Mouse (Mus musculus): ENCODE results near the gene Ruvbl2. TPM values are rescaled to one million over a fixed set of nuclear protein-coding genes. Genes with fewer than 3 reads are reported as not detected.
A peak's percentile ranks its signal among the peaks of the same experiment; 100 is the strongest.
"Not testable (repeated sequence)": the region's sequence is repeated elsewhere in the genome, so short reads cannot be mapped to it uniquely, and the experiment has no call there.

The Ruvbl2 gene
- polyA plus RNA-seq, 1 experiment from 2014 or later, result 173 TPM

DNA sequence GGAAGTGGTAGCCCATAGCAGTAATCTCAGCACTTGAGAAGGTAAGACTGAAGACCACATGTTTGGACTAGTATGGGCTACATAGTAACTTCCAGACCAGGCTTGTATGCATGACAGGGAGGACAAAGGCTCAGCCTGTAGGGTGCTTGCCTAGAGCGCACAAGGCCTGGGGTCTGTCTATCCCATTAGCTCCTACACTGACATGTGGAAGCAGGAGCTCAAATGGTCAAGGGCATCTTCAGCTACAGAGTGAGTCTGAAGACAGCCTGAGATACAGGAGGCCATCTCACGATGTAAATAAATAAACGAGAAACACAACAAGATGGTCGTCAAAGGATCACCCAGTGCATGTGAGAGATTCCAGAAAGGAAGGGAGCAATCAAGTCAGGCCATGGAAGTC lies 24.4 kb upstream of the Ruvbl2 start:
- Histone ChIP-seq H3K27me3 (ENCODE audit: insufficient read depth, low read length) (no peaks in the 10 kb centered on the region), H3K4me2 (replicated peaks; ENCODE audit: low read depth, low read length) (no peak overlapping the region), H3K4me3 (ENCODE audit: low read length) (no peak overlapping the region), H3K4me1 (ENCODE audit: insufficient read depth, low read length) (peaks cover 44% of the 10 kb centered on the region), H3K27ac (ENCODE audit: low read length) (no peak overlapping the region), H3K9me3 (ENCODE audit: low read length) (no peaks in the 10 kb centered on the region), H3K9ac (replicated peaks; ENCODE audit: low read length) (no peak overlapping the region), H3K36me3 (ENCODE audit: insufficient read depth, low read length) (peaks cover 26% of the 10 kb centered on the region)
- no peak for ATAC-seq (ENCODE audit: low FRiP score, low TSS enrichment)
- WGBS, result 89% methylated on average over 4 of the region's 4 CpGs

DNA sequence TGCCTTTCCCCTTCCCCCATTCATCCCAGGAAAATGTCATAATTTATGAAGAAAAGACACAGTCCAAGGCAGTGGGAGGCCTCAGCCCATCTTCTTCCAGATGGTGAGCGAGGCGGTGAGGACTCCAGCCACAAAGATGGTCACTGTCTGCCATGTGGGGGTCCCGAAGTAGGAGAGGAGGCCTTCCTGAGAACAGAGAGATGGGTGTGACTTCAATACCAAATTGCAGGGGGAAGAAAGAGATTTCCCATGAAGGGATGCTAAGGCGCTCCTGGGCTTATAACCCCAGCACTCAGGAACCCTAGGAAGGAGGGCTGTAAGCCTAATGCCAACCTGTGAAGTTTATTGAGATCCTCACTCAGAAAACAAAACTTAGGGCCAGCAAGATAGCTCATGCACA lies 23.9 kb upstream of the Ruvbl2 start:
- no peak for ATAC-seq (ENCODE audit: low FRiP score, low TSS enrichment)
- peak overlapping the region; percentile 94 for H3K27ac ChIP-seq (ENCODE audit: low read length)
- H3K9me3 ChIP-seq (ENCODE audit: low read length), result no peaks in the 10 kb centered on the region
- H3K4me2 ChIP-seq (replicated peaks; ENCODE audit: low read depth, low read length), result no peak overlapping the region
- H3K9ac ChIP-seq (replicated peaks; ENCODE audit: low read length), result 0 out of 2 replicates have a peak overlapping the region, but pooled peaks have one; percentile 15
- H3K36me3 ChIP-seq (ENCODE audit: insufficient read depth, low read length), result peaks cover 32% of the 10 kb centered on the region
- no peak overlapping the region for H3K4me3 ChIP-seq (ENCODE audit: low read length)
- no peaks in the 10 kb centered on the region for H3K27me3 ChIP-seq (ENCODE audit: insufficient read depth, low read length)
- peaks cover 46% of the 10 kb centered on the region for H3K4me1 ChIP-seq (ENCODE audit: insufficient read depth, low read length)
- WGBS, result 87% methylated on average over 4 of the region's 4 CpGs

DNA sequence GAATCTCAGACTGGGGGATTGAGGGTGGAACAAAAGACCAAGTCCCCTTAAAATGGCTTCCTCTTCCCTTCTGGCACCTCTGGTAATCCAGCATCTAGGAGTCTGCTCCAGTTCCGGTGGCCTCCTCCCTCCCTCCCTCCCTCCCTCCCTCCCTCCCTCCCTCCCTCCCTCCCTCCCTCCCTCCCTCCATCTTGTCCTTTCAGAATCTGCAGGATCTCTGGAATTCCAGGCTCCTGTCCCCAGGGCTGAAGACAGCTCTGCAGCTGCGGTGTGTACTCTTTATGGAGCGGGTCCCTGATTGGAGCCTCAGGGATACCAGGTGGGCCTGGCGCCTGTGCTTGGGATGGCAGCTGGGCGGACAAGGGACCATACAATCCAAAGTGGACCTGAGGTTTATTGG lies 23.4 kb upstream of the Ruvbl2 start:
- H3K27ac ChIP-seq (ENCODE audit: low read length), result peak overlapping the region; percentile 94
- ATAC-seq (ENCODE audit: low FRiP score, low TSS enrichment), result no peak
- 54% methylated on average over 5 of the region's 5 CpGs for WGBS
- peak overlapping the region; percentile 64; the same call in 1 of the 2 replicates for H3K9ac ChIP-seq (replicated peaks; ENCODE audit: low read length)
- H3K4me3 ChIP-seq (ENCODE audit: low read length), result no peak overlapping the region
- peak overlapping the region; percentile 54; the same call in 1 of the 2 replicates for H3K4me2 ChIP-seq (replicated peaks; ENCODE audit: low read depth, low read length)
- peaks cover 47% of the 10 kb centered on the region for H3K4me1 ChIP-seq (ENCODE audit: insufficient read depth, low read length)
- H3K9me3 ChIP-seq (ENCODE audit: low read length), result no peaks in the 10 kb centered on the region
- peaks cover 34% of the 10 kb centered on the region for H3K36me3 ChIP-seq (ENCODE audit: insufficient read depth, low read length)
- no peaks in the 10 kb centered on the region for H3K27me3 ChIP-seq (ENCODE audit: insufficient read depth, low read length)

DNA sequence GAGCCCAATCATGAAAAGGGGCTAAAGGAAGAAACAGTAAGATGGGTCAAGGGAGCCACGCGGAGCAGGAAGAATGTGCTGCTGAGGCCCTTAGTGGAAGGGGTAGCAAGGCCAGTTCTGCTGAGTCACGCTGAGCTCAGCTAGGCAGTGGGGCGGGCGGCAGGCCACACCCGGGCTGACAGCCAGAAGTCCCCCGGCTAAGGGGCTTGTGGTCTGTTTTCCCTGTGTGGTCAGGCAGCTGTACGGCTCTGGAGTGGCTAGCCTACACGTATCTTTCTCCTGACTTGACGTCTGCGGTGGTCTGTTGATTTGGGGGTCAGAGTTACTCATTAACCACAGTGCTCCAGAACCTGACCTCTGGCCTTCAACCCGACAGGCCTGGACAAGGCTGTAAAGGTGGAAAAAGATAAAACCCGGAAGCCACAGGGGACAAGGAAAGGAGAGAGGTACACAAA lies 23.0 kb upstream of the Ruvbl2 start:
- WGBS, result 16% methylated on average over 13 of the region's 13 CpGs
- peak overlapping the region; percentile 94 for H3K27ac ChIP-seq (ENCODE audit: low read length)
- peaks cover 44% of the 10 kb centered on the region for H3K4me1 ChIP-seq (ENCODE audit: insufficient read depth, low read length)
- H3K4me3 ChIP-seq (ENCODE audit: low read length), result peak overlapping the region; percentile 88; the same call in 1 of the 2 replicates
- peak overlapping the region; percentile 54 for H3K4me2 ChIP-seq (replicated peaks; ENCODE audit: low read depth, low read length)
- H3K27me3 ChIP-seq (ENCODE audit: insufficient read depth, low read length), result no peaks in the 10 kb centered on the region
- no peaks in the 10 kb centered on the region for H3K9me3 ChIP-seq (ENCODE audit: low read length)
- peak overlapping the region; percentile 64 for H3K9ac ChIP-seq (replicated peaks; ENCODE audit: low read length)
- ATAC-seq (ENCODE audit: low FRiP score, low TSS enrichment), result peak; percentile 32
- peaks cover 34% of the 10 kb centered on the region for H3K36me3 ChIP-seq (ENCODE audit: insufficient read depth, low read length)

DNA sequence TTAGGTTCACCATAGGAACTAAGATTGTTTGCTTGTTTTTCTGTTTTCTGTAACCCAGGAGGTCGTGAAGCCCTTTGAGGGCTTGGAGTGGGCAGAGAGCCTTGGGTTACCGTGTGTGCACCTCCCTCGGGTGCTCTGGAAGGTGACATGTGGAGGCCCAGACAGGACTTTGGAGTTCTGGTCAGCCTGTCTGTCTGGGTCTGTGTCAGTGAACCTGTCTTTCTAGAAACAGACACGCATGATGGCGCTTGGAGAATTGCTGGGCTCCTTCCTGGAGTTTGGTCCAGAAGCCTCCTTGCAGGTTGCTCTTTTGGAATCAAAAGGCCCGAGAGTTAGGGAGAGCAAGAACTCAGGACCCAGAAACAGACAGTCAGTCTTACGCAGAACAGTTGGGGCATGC lies 22.5 kb upstream of the Ruvbl2 start:
- peaks cover 39% of the 10 kb centered on the region for H3K4me1 ChIP-seq (ENCODE audit: insufficient read depth, low read length)
- peak overlapping the region; percentile 54 for H3K4me2 ChIP-seq (replicated peaks; ENCODE audit: low read depth, low read length)
- H3K9me3 ChIP-seq (ENCODE audit: low read length), result no peaks in the 10 kb centered on the region
- peak overlapping the region; percentile 88 for H3K4me3 ChIP-seq (ENCODE audit: low read length)
- no peaks in the 10 kb centered on the region for H3K27me3 ChIP-seq (ENCODE audit: insufficient read depth, low read length)
- ATAC-seq (ENCODE audit: low FRiP score, low TSS enrichment), result no peak
- peak overlapping the region; percentile 94 for H3K27ac ChIP-seq (ENCODE audit: low read length)
- peak overlapping the region; percentile 64 for H3K9ac ChIP-seq (replicated peaks; ENCODE audit: low read length)
- peaks cover 34% of the 10 kb centered on the region for H3K36me3 ChIP-seq (ENCODE audit: insufficient read depth, low read length)
- WGBS, result 63% methylated on average over 7 of the region's 7 CpGs

DNA sequence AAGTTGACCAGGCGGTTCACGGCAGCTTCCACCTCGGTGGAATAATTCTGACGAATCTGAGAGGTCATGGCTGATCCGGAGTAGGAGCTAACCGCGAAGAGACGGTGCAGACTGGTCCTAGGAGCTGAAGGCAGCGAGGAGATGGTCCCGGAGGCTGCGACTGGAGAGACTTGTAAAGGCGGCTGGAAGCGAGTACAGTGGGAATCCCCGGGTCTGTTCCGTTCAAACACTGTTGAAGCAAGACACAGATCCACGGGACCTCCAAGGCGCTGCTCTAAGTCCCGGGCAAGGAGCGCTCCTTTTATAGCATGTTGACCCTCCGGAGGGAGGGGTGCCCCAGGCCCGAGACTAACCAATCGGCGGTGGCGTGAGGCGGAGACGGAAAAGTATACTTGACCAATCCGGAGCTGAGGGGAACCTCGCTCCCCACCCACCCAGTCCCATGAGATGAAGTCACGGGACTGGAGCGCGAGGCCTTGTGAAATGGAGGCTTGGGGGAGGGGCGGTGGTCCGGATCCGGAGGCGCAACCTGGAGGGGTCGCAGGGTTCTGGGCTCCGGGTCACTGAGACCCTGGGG lies 21.8 kb upstream of the Ruvbl2 start, which contains the start of gene Ftl1:
Gene Ftl1, minus strand, starts transcription at position 321 of the 577 bp plus-strand sequence.
- WGBS, result under 1% methylated on average over 28 of the region's 37 CpGs
- H3K4me2 ChIP-seq (replicated peaks; ENCODE audit: low read depth, low read length), result peak within 1 kb of the TSS; percentile 86
- peaks cover 34% of the 10 kb centered on the region for H3K36me3 ChIP-seq (ENCODE audit: insufficient read depth, low read length)

DNA sequence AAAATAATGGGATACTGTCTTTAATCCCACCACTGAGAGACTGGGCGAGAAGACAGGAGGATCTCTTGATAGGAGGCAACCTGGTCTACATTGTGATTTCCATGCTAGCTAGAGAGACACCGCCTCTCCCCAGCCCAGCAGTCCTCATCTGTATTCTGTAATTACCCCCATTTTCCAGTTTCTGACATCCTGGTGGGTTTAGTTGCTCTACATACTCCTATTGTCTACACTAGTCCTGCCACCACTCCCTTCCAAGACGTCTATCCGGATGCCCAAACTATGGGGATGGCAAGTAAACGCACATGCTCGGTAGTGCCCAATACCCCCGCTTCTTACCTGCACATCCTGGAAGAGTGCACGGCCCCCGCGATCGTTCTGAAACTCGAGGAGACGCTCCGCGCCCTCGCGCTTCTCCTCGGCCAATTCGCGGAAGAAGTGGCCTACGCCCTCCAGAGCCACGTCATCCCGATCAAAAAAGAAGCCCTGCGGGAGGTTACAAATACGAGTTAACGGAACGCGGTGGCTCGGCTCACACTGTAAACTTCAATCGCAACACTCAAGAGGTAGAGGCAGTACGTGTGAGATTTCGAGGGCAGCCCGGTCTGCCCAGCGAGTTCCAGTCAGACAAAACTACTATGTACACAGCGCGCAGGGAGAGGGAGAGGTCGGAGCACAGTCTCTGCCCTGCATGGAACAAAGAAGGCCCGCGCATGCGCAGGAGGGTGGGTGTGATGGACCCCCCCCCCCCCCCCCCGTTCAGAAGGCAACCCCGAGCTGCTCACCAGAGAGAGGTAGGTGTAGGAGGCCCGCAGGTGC lies 21.1 kb upstream of the Ruvbl2 start:
- H3K9me3 ChIP-seq (ENCODE audit: low read length), result no peaks in the 10 kb centered on the region
- WGBS, result under 1% methylated on average over 41 of the region's 43 CpGs
- H3K27me3 ChIP-seq (ENCODE audit: insufficient read depth, low read length), result no peaks in the 10 kb centered on the region
- peak overlapping the region; percentile 88 for H3K4me3 ChIP-seq (ENCODE audit: low read length)
- peaks cover 38% of the 10 kb centered on the region for H3K36me3 ChIP-seq (ENCODE audit: insufficient read depth, low read length)
- ATAC-seq (ENCODE audit: low FRiP score, low TSS enrichment), result peak; percentile 67
- peak overlapping the region; percentile 89 for H3K9ac ChIP-seq (replicated peaks; ENCODE audit: low read length)
- peak overlapping the region; percentile 86 for H3K4me2 ChIP-seq (replicated peaks; ENCODE audit: low read depth, low read length)
- H3K4me1 ChIP-seq (ENCODE audit: insufficient read depth, low read length), result peaks cover 36% of the 10 kb centered on the region
- peak overlapping the region; percentile 91 for H3K27ac ChIP-seq (ENCODE audit: low read length)

More for the DNA sequence above, 21.8 kb upstream of the Ruvbl2 start, which contains the start of gene Ftl1:
- peak within 1 kb of the TSS; percentile 89 for H3K9ac ChIP-seq (replicated peaks; ENCODE audit: low read length)
- ATAC-seq (ENCODE audit: low FRiP score, low TSS enrichment), result peak; percentile 96
- not testable (repeated sequence) for H3K27me3 ChIP-seq (ENCODE audit: insufficient read depth, low read length); H3K9me3 ChIP-seq (ENCODE audit: low read length)
- peak within 1 kb of the TSS; percentile 94 for H3K27ac ChIP-seq (ENCODE audit: low read length)
- H3K4me3 ChIP-seq (ENCODE audit: low read length), result peak within 1 kb of the TSS; percentile 88
- H3K4me1 ChIP-seq (ENCODE audit: insufficient read depth, low read length), result peaks cover 36% of the 10 kb centered on the region

DNA sequence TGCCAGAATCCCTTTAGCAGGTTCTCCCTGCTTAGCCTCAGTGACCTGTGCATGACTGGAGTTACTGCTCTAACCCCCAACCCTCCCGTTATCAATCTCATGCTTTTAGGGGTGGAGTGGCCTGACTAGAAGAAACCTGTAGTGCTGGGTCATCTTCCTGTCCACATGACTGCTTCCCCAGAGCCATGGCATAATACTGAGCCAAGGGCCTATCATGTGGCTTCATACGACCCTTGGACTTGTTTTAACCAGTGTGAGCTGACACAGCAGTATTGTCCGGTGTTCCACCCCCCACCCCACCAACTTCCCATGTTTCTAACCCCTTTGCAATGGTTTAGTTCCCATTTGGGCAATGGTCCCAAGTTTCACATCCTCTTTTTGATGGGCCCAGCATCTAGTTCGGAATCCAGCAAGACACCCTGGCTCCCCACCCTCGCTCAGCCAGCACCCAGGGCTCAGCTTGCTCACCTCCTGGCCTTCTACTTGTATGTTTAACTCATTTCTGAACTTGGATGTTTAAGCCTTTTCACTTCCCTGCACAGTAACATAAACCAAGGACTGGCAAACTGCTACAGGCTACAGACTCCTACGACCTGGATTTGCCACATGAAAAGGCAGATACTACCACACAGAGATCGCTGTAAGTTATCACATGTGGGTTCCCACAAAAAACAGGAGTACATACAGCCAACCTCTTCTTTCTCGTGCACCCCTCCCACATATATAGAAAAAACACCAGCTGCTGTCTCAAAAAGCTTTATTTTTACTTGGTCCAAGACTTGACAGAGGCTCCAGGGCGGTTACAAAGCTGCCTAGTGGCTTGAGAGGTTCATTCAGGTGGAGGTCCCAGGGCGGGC lies 19.5 kb upstream of the Ruvbl2 start:
- peak overlapping the region; percentile 88 for H3K4me3 ChIP-seq (ENCODE audit: low read length)
- peaks cover 36% of the 10 kb centered on the region for H3K4me1 ChIP-seq (ENCODE audit: insufficient read depth, low read length)
- WGBS, result 49% methylated on average over 9 of the region's 10 CpGs
- H3K27ac ChIP-seq (ENCODE audit: low read length), result peak overlapping the region; percentile 48
- H3K9me3 ChIP-seq (ENCODE audit: low read length), result no peaks in the 10 kb centered on the region
- no peak for ATAC-seq (ENCODE audit: low FRiP score, low TSS enrichment)
- peak overlapping the region; percentile 86 for H3K4me2 ChIP-seq (replicated peaks; ENCODE audit: low read depth, low read length)
- peaks cover 30% of the 10 kb centered on the region for H3K36me3 ChIP-seq (ENCODE audit: insufficient read depth, low read length)
- no peaks in the 10 kb centered on the region for H3K27me3 ChIP-seq (ENCODE audit: insufficient read depth, low read length)
- peak overlapping the region; percentile 89 for H3K9ac ChIP-seq (replicated peaks; ENCODE audit: low read length)

DNA sequence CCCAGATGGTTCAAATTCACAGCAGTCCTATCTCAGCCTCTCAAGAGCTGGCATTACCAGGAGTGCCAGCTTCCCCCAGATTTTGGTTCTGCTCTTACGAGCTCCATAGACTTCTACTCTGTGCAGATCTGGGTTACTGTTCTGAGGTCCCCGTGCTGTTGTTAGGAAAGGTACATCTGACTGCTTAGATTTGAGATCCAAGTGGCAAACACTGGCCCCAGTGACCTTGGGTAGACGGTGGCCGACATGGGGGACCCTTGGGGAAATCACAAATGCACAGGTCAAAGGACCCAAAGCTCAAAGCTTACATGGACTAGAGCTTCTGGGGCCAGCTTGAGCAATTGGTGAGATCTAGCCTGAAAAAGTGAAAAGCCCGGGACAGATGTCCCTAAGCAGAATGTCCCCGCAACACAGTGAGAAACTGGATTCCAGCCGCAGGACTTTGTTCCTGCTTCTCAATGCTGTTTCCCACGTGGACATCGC lies 18.9 kb upstream of the Ruvbl2 start:
- H3K9ac ChIP-seq (replicated peaks; ENCODE audit: low read length), result no peak overlapping the region
- H3K36me3 ChIP-seq (ENCODE audit: insufficient read depth, low read length), result peaks cover 34% of the 10 kb centered on the region
- H3K4me1 ChIP-seq (ENCODE audit: insufficient read depth, low read length), result peaks cover 34% of the 10 kb centered on the region
- no peak for ATAC-seq (ENCODE audit: low FRiP score, low TSS enrichment)
- peak overlapping the region; percentile 48; the same call in 1 of the 2 replicates for H3K27ac ChIP-seq (ENCODE audit: low read length)
- WGBS, result 43% methylated on average over 9 of the region's 9 CpGs
- H3K4me2 ChIP-seq (replicated peaks; ENCODE audit: low read depth, low read length), result peak overlapping the region; percentile 86; the same call in 1 of the 2 replicates
- H3K27me3 ChIP-seq (ENCODE audit: insufficient read depth, low read length), result no peaks in the 10 kb centered on the region
- 0 out of 2 replicates have a peak overlapping the region, but pooled peaks have one; percentile 88 for H3K4me3 ChIP-seq (ENCODE audit: low read length)
- H3K9me3 ChIP-seq (ENCODE audit: low read length), result no peaks in the 10 kb centered on the region
